Mouse (Mus musculus) C3H10T1/2 (cell line): Measurements from ENCODE around the gene Cenps. TPM values are rescaled to one million over a fixed set of nuclear protein-coding genes. Genes with fewer than 3 reads are reported as not detected.

ENCODE experiments used
- polyA plus RNA-seq, 2 experiments: library from polyadenylated mRNA; unstranded; fragments of >200 nt; fragmentation: generic; extraction: Trizol; gene quantifications; one replicate each; pipeline ENCODE4 v1.2.1; 2012; ENCODE audit warnings: missing spikeins in 2 of 2

Cenps gene
- 10 to 100 TPM; 12.3 to 20.3 TPM for polyA plus RNA-seq

GRCm38 (mm10) chr4:149136982-149137770 is at the start of gene Cenps:
TSS of gene Cenps (minus strand) at chr4:149137629.

GRCm38 (mm10) chr4:149166215-149166946 is 29.0 kb upstream of the Cenps start, which contains the start of gene Pgd:
TSS of gene Pgd (minus strand) at chr4:149166771.

GRCm38 (mm10) chr4:149126663-149127062 is 10.8 kb downstream of the Cenps start, which contains the start of gene Cort:
TSS of gene Cort (minus strand) at chr4:149126763.

GRCm38 (mm10) chr4:149103875-149104561 is 33.4 kb downstream of the Cenps start, which contains the start of gene Dffa:
TSS of gene Dffa (plus strand) at chr4:149104146.

GRCm38 (mm10) chr4:149099369-149100017 is 37.9 kb downstream of the Cenps start, which contains the start of gene Pex14:
TSS of gene Pex14 (minus strand) at chr4:149099876.

Other genes starting within 250 kb of the Cenps start
- gene Pex14, start 37.8 kb downstream of the Cenps start, polyA plus RNA-seq = 10 to 100 TPM; 20.5 to 33.5 TPM
- gene Dffa, start 33.5 kb downstream of the Cenps start, polyA plus RNA-seq = 10 to 100 TPM in 1 of 2 experiments, 1 to 10 TPM in 1; 4.2 to 10.5 TPM
- under 1 TPM; 0.06 to 0.35 TPM for gene Cort, start 10.9 kb downstream of the Cenps start, polyA plus RNA-seq
- 100 to 1,000 TPM; 196 to 249 TPM for gene Pgd, start 29.1 kb upstream of the Cenps start, polyA plus RNA-seq
- gene Kif1b, start 170.1 kb upstream of the Cenps start, polyA plus RNA-seq = 1 to 10 TPM in 1 of 2 experiments, under 1 TPM in 1; 0.55 to 7.6 TPM